Mouse (Mus musculus): ENCODE measurements around the gene Ica1.

DNA sequence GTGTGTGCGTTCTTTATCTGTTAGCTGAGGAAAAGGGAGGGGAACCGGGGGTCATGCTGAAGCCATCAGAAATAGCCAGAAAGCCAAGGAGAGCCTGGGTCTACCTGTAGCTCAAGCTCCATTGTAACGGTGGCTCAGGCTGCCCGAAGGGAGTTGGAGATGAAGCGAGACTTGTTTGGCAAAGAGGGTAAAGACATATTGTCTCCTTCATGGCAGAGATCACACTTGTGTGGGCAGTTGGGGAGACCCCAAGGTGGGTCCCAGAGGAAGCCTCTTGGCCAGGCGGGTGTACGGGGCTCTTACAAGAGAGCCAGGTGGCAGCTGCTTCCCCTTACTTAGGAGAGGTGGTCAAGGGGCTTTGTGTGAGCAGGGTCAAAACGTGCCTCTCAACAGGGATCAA lies 150.1 kb downstream of the Ica1 start:
- TF ChIP-seq CTCF (IDR thresholded peaks at IDR 0.05; ENCODE audit: low read depth) (no peak), EP300 (IDR thresholded peaks at IDR 0.05; ENCODE audit: low read depth) (no peak)

Data from liver, embryonic 14.5 days (tissue).